Mouse (Mus musculus) MEL (cell line): ENCODE measurements at regions not wholly inside any gene's neighbourhood (a gene's known extent, or its start where the extent isn't known, plus 50 kb on each side); places are given as distances from the start of the nearest gene placed in this dataset.

Experiments used
- DNase-seq: peaks from one replicate; pipeline ENCODE4 v3.0.0; 2011; ENCODE audit warnings: low read depth, low spot score
- H3K27ac ChIP-seq: 2 replicates; pipeline ENCODE4 v1.5.1; 2012; ENCODE audit warnings: low read depth, mild to moderate bottlenecking, control low read depth, low read length, moderate library complexity; ENCODE audit not compliant: control insufficient read depth
- H3K27me3 ChIP-seq, 2 experiments: fragments of 150-350 bp in 1 of 2; sonication (generic) in 1 of 2; 2 replicates each; pipeline ENCODE4 v1.6.1; 2012; ENCODE audit warnings: low read length in 2 of 2, mild to moderate bottlenecking in 2 of 2, improper control_type of control experiment in 1 of 2, moderate library complexity in 1 of 2; ENCODE audit not compliant: insufficient read depth in 2 of 2, control insufficient read depth in 1 of 2
- H3K36me3 ChIP-seq, 2 experiments: 2 replicates each; pipeline ENCODE4 v1.6.1; 2012 to 2014; ENCODE audit warnings: low read length in 2 of 2, improper control_type of control experiment in 1 of 2, inconsistent platforms in 1 of 2, mild to moderate bottlenecking in 1 of 2; ENCODE audit not compliant: insufficient read depth in 2 of 2, control insufficient read depth in 1 of 2
- H3K4me1 ChIP-seq, 2 experiments: fragments of 150-350 bp in 1 of 2; sonication (generic) in 1 of 2; 2 replicates each; pipeline ENCODE4 v1.6.1; 2012; ENCODE audit warnings: low read length in 2 of 2, improper control_type of control experiment in 1 of 2, mild to moderate bottlenecking in 1 of 2; ENCODE audit not compliant: insufficient read depth in 2 of 2, control insufficient read depth in 1 of 2
- H3K4me3 ChIP-seq, 2 experiments: fragments of 150-350 bp in 1 of 2; sonication (generic) in 1 of 2; 2 replicates each; pipeline ENCODE4 v1.5.1; 2012; ENCODE audit warnings: low read depth in 2 of 2, low read length in 2 of 2, mild to moderate bottlenecking in 2 of 2, moderate library complexity in 2 of 2, control low read depth in 1 of 2, improper control_type of control experiment in 1 of 2; ENCODE audit not compliant: control insufficient read depth in 1 of 2, insufficient read depth in 1 of 2
- H3K79me2 ChIP-seq: 2 replicates; pipeline ENCODE4 v1.6.1; 2012; ENCODE audit warnings: mild to moderate bottlenecking, low read length, moderate library complexity; ENCODE audit not compliant: control insufficient read depth, poor library complexity, insufficient read depth
- H3K9ac ChIP-seq: 2 replicates; pipeline ENCODE4 v1.6.1; 2012; ENCODE audit warnings: low read depth, mild to moderate bottlenecking, control low read depth, low read length, moderate library complexity; ENCODE audit not compliant: control insufficient read depth, poor library complexity, severe bottlenecking
- H3K9me3 ChIP-seq: fragments of 150-350 bp; sonication (generic); replicated peaks from 2 replicates; pipeline ENCODE4 v1.6.1; 2012; ENCODE audit warnings: mild to moderate bottlenecking, low read length, improper control_type of control experiment, moderate library complexity; ENCODE audit not compliant: insufficient read depth
- BHLHE40 ChIP-seq: IDR thresholded peaks from 2 replicates; pipeline ENCODE4 v1.6.1; 2012; ENCODE audit warnings: low read depth, mild to moderate bottlenecking, inconsistent platforms, low read length, improper control_type of control experiment, borderline replicate concordance
- CHD1 ChIP-seq: IDR thresholded peaks from 2 replicates; pipeline ENCODE4 v1.6.1; 2012; ENCODE audit warnings: low read depth, mild to moderate bottlenecking, inconsistent platforms, low read length, improper control_type of control experiment
- CHD2 ChIP-seq: IDR thresholded peaks from 2 replicates; pipeline ENCODE4 v1.6.1; 2011; ENCODE audit warnings: low read length, improper control_type of control experiment
- E2F4 ChIP-seq: IDR thresholded peaks from 2 replicates; pipeline ENCODE4 v1.6.1; 2011; ENCODE audit warnings: low read depth, low read length, improper control_type of control experiment, borderline replicate concordance
- KAT2A ChIP-seq: conservative IDR thresholded peaks from 2 replicates; pipeline ENCODE4 v1.6.1; 2012; ENCODE audit warnings: low read depth, low read length, improper control_type of control experiment, inconsistent platforms
- MAFK ChIP-seq: IDR thresholded peaks from 2 replicates; pipeline ENCODE4 v1.6.1; 2011; ENCODE audit warnings: low read depth, mild to moderate bottlenecking, low read length, improper control_type of control experiment, borderline replicate concordance
- MAX ChIP-seq: IDR thresholded peaks from 2 replicates; pipeline ENCODE4 v1.6.1; 2011; ENCODE audit warnings: low read length, improper control_type of control experiment
- MAZ ChIP-seq: IDR thresholded peaks from 2 replicates; pipeline ENCODE4 v1.6.1; 2012; ENCODE audit warnings: low read depth, mild to moderate bottlenecking, inconsistent platforms, low read length, improper control_type of control experiment
- NELFE ChIP-seq: IDR thresholded peaks from 2 replicates; pipeline ENCODE4 v1.6.1; 2011; ENCODE audit warnings: low read depth, low read length, improper control_type of control experiment
- POLR2A ChIP-seq, 2 experiments: IDR thresholded peaks; 2 replicates each; pipeline ENCODE4 v1.6.1; 2011 to 2012; ENCODE audit warnings: low read length in 2 of 2, mild to moderate bottlenecking in 2 of 2, control low read depth in 1 of 2, improper control_type of control experiment in 1 of 2, low read depth in 1 of 2, moderate library complexity in 1 of 2; ENCODE audit not compliant: control insufficient read depth in 1 of 2, insufficient read depth in 1 of 2, poor library complexity in 1 of 2
- RAD21 ChIP-seq: IDR thresholded peaks from 2 replicates; pipeline ENCODE4 v1.6.1; 2011; ENCODE audit warnings: mild to moderate bottlenecking, low read depth, low read length, improper control_type of control experiment
- RCOR1 ChIP-seq: IDR thresholded peaks from 2 replicates; pipeline ENCODE4 v1.6.1; 2012; ENCODE audit warnings: low read depth, mild to moderate bottlenecking, inconsistent platforms, low read length, improper control_type of control experiment
- TAL1 ChIP-seq: IDR thresholded peaks from 2 replicates; pipeline ENCODE4 v1.6.1; 2012; ENCODE audit warnings: mild to moderate bottlenecking, inconsistent platforms, low read length, moderate library complexity, mixed read lengths
- TCF12 ChIP-seq: IDR thresholded peaks from 2 replicates; pipeline ENCODE4 v1.6.1; 2014; ENCODE audit warnings: low read depth, mild to moderate bottlenecking, inconsistent platforms, low read length, improper control_type of control experiment, moderate library complexity
- UBTF ChIP-seq: IDR thresholded peaks from 2 replicates; pipeline ENCODE4 v1.6.1; 2012; ENCODE audit warnings: low read depth, mild to moderate bottlenecking, inconsistent platforms, low read length, improper control_type of control experiment, moderate library complexity, borderline replicate concordance; ENCODE audit not compliant: insufficient read depth
- USF2 ChIP-seq, 2 experiments: IDR thresholded peaks; 2 replicates each; pipeline ENCODE4 v1.6.1; 2011 to 2012; ENCODE audit warnings: improper control_type of control experiment in 2 of 2, low read length in 2 of 2, borderline replicate concordance in 1 of 2, inconsistent platforms in 1 of 2, low read depth in 1 of 2, mild to moderate bottlenecking in 1 of 2; ENCODE audit not compliant: insufficient read depth in 1 of 2
- ZNF384 ChIP-seq: IDR thresholded peaks from 2 replicates; pipeline ENCODE4 v1.6.1; 2012; ENCODE audit warnings: low read depth, mild to moderate bottlenecking, inconsistent platforms, low read length, improper control_type of control experiment

- Histone ChIP-seq H3K36me3 (no peaks in the 10 kb centered on the region; a peak in 1 of 4 replicates), H3K4me3 (no peak overlapping the region), H3K79me2 (no peaks in the 10 kb centered on the region), H3K4me1 (peaks cover 0 to 7% of the 10 kb centered on the region in 2 experiments; a peak in 1 of 4 replicates)
- no peak for TF ChIP-seq MAX
- no peak for TF ChIP-seq NELFE
- no peak for TF ChIP-seq KAT2A
- TF ChIP-seq TCF12: no peak
- no peak for TF ChIP-seq POLR2A (IDR thresholded peaks at IDR 0.05; ENCODE audit: control insufficient read depth in 1 of 2, insufficient read depth in 1 of 2, low read depth in 1 of 2, low read length in 2 of 2, poor library complexity in 1 of 2)
- no peak for TF ChIP-seq E2F4
- TF ChIP-seq MAFK: no peak
- TF ChIP-seq RAD21: no peak
- no peak for TF ChIP-seq CHD2
- TF ChIP-seq TAL1: no peak
- TF ChIP-seq RCOR1: no peak
- TF ChIP-seq, all 39 proteins: peak for 0
- Histone ChIP-seq H3K9ac (no peak overlapping the region), H3K27ac (no peak overlapping the region), H3K27me3 (no peaks in the 10 kb centered on the region), H3K9me3 (no peaks in the 10 kb centered on the region)
- no peak for DNase-seq
These were observed 156.8 kb downstream of the Bcl2l11 start for GRCm38 (mm10) chr2:128282591-128282990.

GRCm38 (mm10) chr2:128284822-128285421 lies 159.1 kb downstream of the Bcl2l11 start:
- Histone ChIP-seq H3K27me3 (no peaks in the 10 kb centered on the region), H3K79me2 (no peaks in the 10 kb centered on the region), H3K9me3 (no peaks in the 10 kb centered on the region), H3K36me3 (no peaks in the 10 kb centered on the region), H3K27ac (no peak overlapping the region), H3K4me1 (peaks cover 0 to 4% of the 10 kb centered on the region in 2 experiments; a peak in 1 of 4 replicates), H3K9ac (no peak overlapping the region), H3K4me3 (no peak overlapping the region)
- peak; percentile 65 for DNase-seq
- no peak for TF ChIP-seq TCF12
- no peak for TF ChIP-seq CHD1
- TF ChIP-seq MAZ: no peak
- no peak for TF ChIP-seq BHLHE40
- no peak for TF ChIP-seq USF2 (IDR thresholded peaks at IDR 0.05; ENCODE audit: borderline replicate concordance in 1 of 2, insufficient read depth in 1 of 2, low read depth in 1 of 2, low read length in 2 of 2)
- TF ChIP-seq ZNF384: no peak
- TF ChIP-seq UBTF: no peak
- TF ChIP-seq CHD2: no peak
- TF ChIP-seq KAT2A: no peak
